Mouse (Mus musculus) kidney, postnatal 0 days (tissue): ENCODE measurements around the gene Mrps21. TPM values are rescaled to one million over a fixed set of nuclear protein-coding genes. Genes with fewer than 3 reads are reported as not detected.
A peak's percentile ranks its signal among the peaks of the same experiment; 100 is the strongest.

ENCODE experiments used
- ATAC-seq: fragments of 200-750 bp; cut with Nextera tagmentation; replicated peaks from 2 replicates; pipeline ENCODE4 v1.8.0; 2017; ENCODE audit warnings: low read depth, moderate number of reproducible peaks, moderate TSS enrichment, moderate library complexity; ENCODE audit not compliant: low FRiP score
- DNase-seq: peaks from one replicate; pipeline ENCODE4 v3.0.0-alpha.2; 2016; ENCODE audit warnings: low spot score
- H3K27ac ChIP-seq: fragments of 300-500 bp; sonication (generic); 2 replicates; pipeline ENCODE4 v1.5.1; 2014; ENCODE audit warnings: mild to moderate bottlenecking
- H3K27me3 ChIP-seq: fragments of 300-500 bp; sonication (generic); 2 replicates; pipeline ENCODE4 v1.6.1; 2014; ENCODE audit warnings: low read length, mixed read lengths; ENCODE audit not compliant: insufficient read depth
- H3K36me3 ChIP-seq: fragments of 300-500 bp; sonication (generic); 2 replicates; pipeline ENCODE4 v1.6.1; 2014; ENCODE audit warnings: low read length, mixed read lengths; ENCODE audit not compliant: insufficient read depth
- H3K4me1 ChIP-seq: fragments of 300-500 bp; sonication (generic); replicated peaks from 2 replicates; pipeline ENCODE4 v1.6.1; 2014; ENCODE audit warnings: antibody characterized with exemption, low read length, mixed read lengths; ENCODE audit not compliant: insufficient read depth
- H3K4me2 ChIP-seq: fragments of 300-500 bp; sonication (generic); 2 replicates; pipeline ENCODE4 v1.6.1; 2014; ENCODE audit warnings: mild to moderate bottlenecking, low read length, moderate library complexity, mixed read lengths
- H3K4me3 ChIP-seq: fragments of 300-500 bp; sonication (generic); replicated peaks from 2 replicates; pipeline ENCODE4 v1.5.1; 2014; ENCODE audit warnings: low read depth, low read length
- H3K9ac ChIP-seq: fragments of 300-500 bp; sonication (generic); 2 replicates; pipeline ENCODE4 v1.6.1; 2014; ENCODE audit warnings: low read depth, low read length
- H3K9me3 ChIP-seq: fragments of 300-500 bp; sonication (generic); replicated peaks from 2 replicates; pipeline ENCODE4 v1.6.1; 2016; ENCODE audit warnings: low read length, inconsistent platforms, mixed read lengths
- CTCF ChIP-seq: IDR thresholded peaks from 2 replicates; pipeline ENCODE4 v1.5.1; 2016; ENCODE audit warnings: antibody characterized with exemption, low read depth, mild to moderate bottlenecking, moderate library complexity
- WGBS: fragments of 180-500 bp; shearing (Covaris S2); extraction: QIAGEN DNeasy Blood & Tissue Kit; methylation state at CpG from one replicate; pipeline ENCODE4 v1.1.7; 2014; 5-methylcytosine and 5-hydroxymethylcytosine counted together
- polyA plus RNA-seq: library from polyadenylated mRNA; unstranded; fragments of >200 nt; fragmentation: Nextera tagmentation; extraction: Ambion mirVana; gene quantifications from 2 replicates; pipeline ENCODE4 v1.2.1, GENCODE M21; 2015

Mrps21 gene
- polyA plus RNA-seq, 1 experiment from 2014 or later = 494 TPM

GRCm38 (mm10) chr3:95905940-95906492 lies 34.7 kb upstream of the Mrps21 start:
- Histone ChIP-seq H3K4me2 (peak overlapping the region; percentile 57), H3K9me3 (no peaks in the 10 kb centered on the region), H3K4me1 (peaks cover 13% of the 10 kb centered on the region), H3K4me3 (0 out of 2 replicates have a peak overlapping the region, but pooled peaks have one; percentile 1), H3K27me3 (no peaks in the 10 kb centered on the region), H3K27ac (no peak overlapping the region), H3K36me3 (no peaks in the 10 kb centered on the region), H3K9ac (no peak overlapping the region)
- WGBS = under 1% methylated on average over 12 of the region's 12 CpGs
- peak; percentile 74 for TF ChIP-seq CTCF
- ATAC-seq = no peak
- DNase-seq = peak; percentile 88

GRCm38 (mm10) chr3:95905146-95905939 lies 34.0 kb upstream of the Mrps21 start:
- ATAC-seq (peak; percentile 38), DNase-seq (peak; percentile 48)
- Histone ChIP-seq H3K4me3 (peak overlapping the region; percentile 22), H3K36me3 (no peaks in the 10 kb centered on the region), H3K27ac (no peak overlapping the region), H3K4me2 (peak overlapping the region; percentile 57), H3K9me3 (no peaks in the 10 kb centered on the region), H3K9ac (peak overlapping the region; percentile 27; the same call in 1 of the 2 replicates), H3K27me3 (no peaks in the 10 kb centered on the region), H3K4me1 (peaks cover 13% of the 10 kb centered on the region)
- WGBS = under 1% methylated on average over 18 of the region's 18 CpGs
- TF ChIP-seq CTCF = no peak

- Histone ChIP-seq H3K4me2 (peak within 1 kb of the TSS; percentile 57), H3K36me3 (no peaks in the 10 kb centered on the region), H3K27ac (peak within 1 kb of the TSS; percentile 47; the same call in 1 of the 2 replicates), H3K4me1 (peaks cover 13% of the 10 kb centered on the region), H3K4me3 (peak within 1 kb of the TSS; percentile 22), H3K9me3 (no peaks in the 10 kb centered on the region), H3K9ac (peak within 1 kb of the TSS; percentile 27; the same call in 1 of the 2 replicates), H3K27me3 (no peaks in the 10 kb centered on the region)
- TF ChIP-seq CTCF = no peak
- DNase-seq = peak; percentile 27
- ATAC-seq = no peak
- WGBS = 1% methylated on average over 15 of the region's 15 CpGs
These were observed 33.2 kb upstream of the Mrps21 start, which contains the start of gene Car14 for GRCm38 (mm10) chr3:95904568-95904967. Gene Car14 (minus strand): TSS chr3:95904691.

DNA sequence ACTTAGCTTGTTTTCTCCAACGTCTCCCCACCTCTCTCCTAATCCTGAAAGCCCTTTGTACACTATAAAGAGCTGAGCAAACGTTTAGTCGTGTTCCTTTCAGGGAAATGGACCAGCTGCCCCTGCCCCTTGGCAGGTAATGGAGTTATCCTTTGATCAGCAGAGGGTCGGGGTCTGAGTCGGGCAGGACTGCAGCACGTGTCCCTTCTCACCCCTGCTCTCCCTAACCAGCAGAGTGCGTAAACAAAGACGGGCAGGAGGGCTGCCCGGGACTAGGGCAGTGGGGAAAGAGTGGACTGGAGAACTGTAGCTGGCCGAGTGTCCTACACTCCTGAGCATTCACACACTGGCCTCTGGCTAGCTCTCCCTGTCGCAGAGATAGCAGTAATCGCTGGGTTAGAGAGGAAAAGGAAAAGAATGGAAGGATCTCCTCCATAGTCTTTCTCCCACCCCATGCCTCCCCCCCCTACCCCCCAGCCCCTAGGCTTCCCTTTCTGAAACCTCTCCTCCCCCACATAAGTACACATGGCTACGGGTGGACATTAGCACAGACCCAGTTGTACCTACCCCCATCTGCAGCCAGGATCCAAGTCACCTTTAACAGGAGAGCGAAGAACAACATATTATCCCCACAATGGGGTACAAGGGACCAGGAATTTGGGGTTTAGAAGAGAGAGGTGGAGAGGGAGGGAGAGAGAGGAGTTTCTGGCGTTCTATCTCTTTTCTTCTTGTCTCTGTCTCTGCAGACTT lies 32.6 kb upstream of the Mrps21 start:
- peak; percentile 29 for DNase-seq
- Histone ChIP-seq H3K27ac (peak overlapping the region; percentile 47; the same call in 1 of the 2 replicates), H3K9ac (0 out of 2 replicates have a peak overlapping the region, but pooled peaks have one; percentile 27), H3K27me3 (no peaks in the 10 kb centered on the region), H3K36me3 (no peaks in the 10 kb centered on the region), H3K4me1 (peaks cover 13% of the 10 kb centered on the region), H3K4me3 (peak overlapping the region; percentile 22; the same call in 1 of the 2 replicates), H3K9me3 (no peaks in the 10 kb centered on the region), H3K4me2 (peak overlapping the region; percentile 57)
- 11% methylated on average over 15 of the region's 15 CpGs for WGBS
- no peak for TF ChIP-seq CTCF
- peak; percentile 50; the same call in 1 of the 2 replicates for ATAC-seq

- no peak overlapping the region for H3K4me2 ChIP-seq
- H3K27ac ChIP-seq = 0 out of 2 replicates have a peak overlapping the region, but pooled peaks have one; percentile 13
- no peaks in the 10 kb centered on the region for H3K9me3 ChIP-seq
- H3K36me3 ChIP-seq = no peaks in the 10 kb centered on the region
- no peak overlapping the region for H3K9ac ChIP-seq
- TF ChIP-seq CTCF = no peak
- H3K4me1 ChIP-seq = peaks cover 13% of the 10 kb centered on the region
- no peak overlapping the region for H3K4me3 ChIP-seq
- ATAC-seq (no peak), DNase-seq (no peak)
- WGBS = 30% methylated on average over 6 of the region's 6 CpGs
- no peaks in the 10 kb centered on the region for H3K27me3 ChIP-seq
These were observed 31.3 kb upstream of the Mrps21 start for GRCm38 (mm10) chr3:95902643-95903042.

DNA sequence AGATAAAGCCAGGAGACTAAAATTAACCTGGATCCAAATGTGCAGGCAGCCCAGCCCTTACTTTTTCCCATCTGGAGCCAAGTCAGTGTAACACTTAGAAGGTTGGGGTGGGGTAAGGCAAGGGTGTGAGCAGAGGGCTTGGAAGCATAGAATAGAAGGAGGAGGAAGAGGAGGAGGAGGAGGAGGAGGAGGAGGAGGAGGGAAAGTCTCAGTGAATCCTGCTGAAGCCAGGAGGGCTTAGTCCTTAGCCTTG lies 31.0 kb upstream of the Mrps21 start:
- Histone ChIP-seq H3K4me1 (peaks cover 13% of the 10 kb centered on the region), H3K27me3 (no peaks in the 10 kb centered on the region), H3K4me2 (no peak overlapping the region), H3K4me3 (no peak overlapping the region), H3K9ac (no peak overlapping the region), H3K9me3 (no peaks in the 10 kb centered on the region), H3K36me3 (no peaks in the 10 kb centered on the region), H3K27ac (0 out of 2 replicates have a peak overlapping the region, but pooled peaks have one; percentile 13)
- DNase-seq (no peak), ATAC-seq (no peak)
- no peak for TF ChIP-seq CTCF
